Mouse (Mus musculus): ENCODE measurements around the gene Cdc42ep2. TPM values are rescaled to one million over a fixed set of nuclear protein-coding genes. Genes with fewer than 3 reads are reported as not detected.

Gene Cdc42ep2
- polyA plus RNA-seq, 1 experiment = not detected

DNA sequence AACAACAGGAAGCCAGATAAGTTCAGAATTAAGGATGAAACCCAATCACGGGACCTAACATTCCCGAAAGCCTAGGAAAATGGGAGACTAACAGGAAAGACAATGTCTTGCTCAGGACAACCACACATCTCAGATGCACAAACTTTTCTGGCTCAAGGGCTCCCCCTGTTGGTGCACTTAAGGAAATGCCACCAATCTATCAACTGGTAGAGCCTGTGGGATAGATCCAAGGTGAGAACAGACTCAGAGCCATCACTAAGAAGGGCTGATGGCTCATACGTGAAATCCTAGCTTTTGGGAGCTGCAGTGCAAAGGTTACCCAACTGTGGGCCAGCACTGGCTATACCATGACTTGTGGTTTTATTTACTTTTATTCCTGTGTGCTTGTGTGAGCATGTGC is 32.1 kb upstream of the Cdc42ep2 start:
- no peak overlapping the region for H3K27ac ChIP-seq (ENCODE audit: insufficient read depth, low read depth, low read length)
- H3K4me3 ChIP-seq (ENCODE audit: insufficient read depth, low read depth, low read length) = no peak overlapping the region
- TF ChIP-seq POLR2A (IDR thresholded peaks at IDR 0.05; ENCODE audit: insufficient read depth, low read depth, low read length) (no peak), CTCF (IDR thresholded peaks at IDR 0.05; ENCODE audit: insufficient read depth, low read depth, low read length) (no peak)
- WGBS = 6% methylated on average over 3 of the region's 3 CpGs
- no peaks in the 10 kb centered on the region for H3K4me1 ChIP-seq (ENCODE audit: control insufficient read depth, insufficient read depth, low read length)

DNA sequence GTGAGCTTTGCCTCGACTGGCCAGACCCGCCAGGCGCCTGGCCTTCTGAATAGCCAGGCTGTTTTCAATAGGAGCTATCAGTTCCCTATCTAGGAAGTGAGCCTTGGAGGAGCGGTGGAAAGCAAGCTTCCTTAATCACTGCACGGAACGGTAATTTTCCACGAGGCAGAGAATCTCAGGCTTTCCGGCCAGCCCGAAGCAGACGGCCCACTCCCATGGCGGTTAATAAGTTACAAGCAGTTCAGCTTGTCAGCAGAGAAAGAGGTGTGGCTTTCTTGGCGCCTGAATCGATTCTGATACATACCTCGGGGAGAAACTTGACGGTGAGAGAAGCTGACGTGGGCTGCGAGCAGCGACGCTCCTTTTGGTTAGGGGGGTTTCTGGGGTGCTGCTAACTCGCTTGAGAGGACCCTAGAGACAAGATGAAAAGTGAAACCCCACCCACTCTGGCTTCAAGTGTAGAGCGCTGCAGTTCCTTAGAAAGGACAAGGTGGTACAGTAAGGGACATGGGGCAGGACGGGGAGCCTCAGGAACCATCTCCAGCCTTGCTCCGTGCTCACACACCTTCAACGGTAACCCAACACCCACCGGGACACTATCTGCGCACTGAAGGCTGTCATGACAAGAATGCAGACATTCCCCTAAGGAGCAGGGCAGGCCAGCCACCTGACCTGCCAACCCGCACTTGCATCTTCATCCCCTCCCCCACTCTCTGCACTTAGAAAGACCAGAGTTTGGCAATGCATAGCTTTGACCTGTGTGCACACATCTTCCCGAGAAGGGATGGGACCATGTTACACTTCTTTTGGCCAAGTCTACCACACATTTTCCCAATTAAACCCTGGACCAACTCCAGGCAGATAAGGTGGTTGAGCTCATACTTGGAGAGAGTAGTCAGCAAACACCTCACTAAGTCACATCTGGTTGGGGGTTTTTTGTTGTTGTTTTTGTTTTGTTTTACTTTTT is 31.4 kb upstream of the Cdc42ep2 start:
- H3K27ac ChIP-seq (ENCODE audit: insufficient read depth, low read depth, low read length) = no peak overlapping the region
- no peak for TF ChIP-seq CTCF (IDR thresholded peaks at IDR 0.05; ENCODE audit: insufficient read depth, low read depth, low read length)
- no peak for TF ChIP-seq POLR2A (IDR thresholded peaks at IDR 0.05; ENCODE audit: insufficient read depth, low read depth, low read length)
- 87% methylated on average over 28 of the region's 28 CpGs for WGBS
- H3K4me1 ChIP-seq (ENCODE audit: control insufficient read depth, insufficient read depth, low read length) = no peaks in the 10 kb centered on the region
- no peak overlapping the region for H3K4me3 ChIP-seq (ENCODE audit: insufficient read depth, low read depth, low read length)

DNA sequence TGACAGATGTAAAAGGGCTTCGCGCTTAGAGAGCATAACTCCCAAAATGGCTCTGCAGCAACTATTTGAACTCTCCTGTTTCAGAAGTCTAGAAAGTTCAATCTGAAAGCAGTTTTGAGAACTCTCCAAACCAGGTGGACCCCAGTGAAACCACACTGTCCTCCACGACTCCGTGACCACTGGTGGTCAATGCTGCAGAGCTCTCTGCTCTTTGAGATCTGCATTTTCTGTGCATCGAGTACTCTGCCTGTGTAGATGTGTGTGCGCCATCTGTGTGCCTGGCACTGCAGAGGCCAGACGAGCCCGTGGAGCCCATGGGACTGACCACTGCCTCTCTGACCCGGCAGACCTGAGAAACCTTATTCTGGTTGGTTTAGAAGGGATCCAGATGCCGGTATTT is 30.3 kb upstream of the Cdc42ep2 start:
- WGBS = 95% methylated on average over 10 of the region's 10 CpGs
- H3K4me1 ChIP-seq (ENCODE audit: control insufficient read depth, insufficient read depth, low read length) = no peaks in the 10 kb centered on the region
- no peak for TF ChIP-seq POLR2A (IDR thresholded peaks at IDR 0.05; ENCODE audit: insufficient read depth, low read depth, low read length)
- no peak for TF ChIP-seq CTCF (IDR thresholded peaks at IDR 0.05; ENCODE audit: insufficient read depth, low read depth, low read length)
- H3K27ac ChIP-seq (ENCODE audit: insufficient read depth, low read depth, low read length) = no peak overlapping the region
- H3K4me3 ChIP-seq (ENCODE audit: insufficient read depth, low read depth, low read length) = no peak overlapping the region

DNA sequence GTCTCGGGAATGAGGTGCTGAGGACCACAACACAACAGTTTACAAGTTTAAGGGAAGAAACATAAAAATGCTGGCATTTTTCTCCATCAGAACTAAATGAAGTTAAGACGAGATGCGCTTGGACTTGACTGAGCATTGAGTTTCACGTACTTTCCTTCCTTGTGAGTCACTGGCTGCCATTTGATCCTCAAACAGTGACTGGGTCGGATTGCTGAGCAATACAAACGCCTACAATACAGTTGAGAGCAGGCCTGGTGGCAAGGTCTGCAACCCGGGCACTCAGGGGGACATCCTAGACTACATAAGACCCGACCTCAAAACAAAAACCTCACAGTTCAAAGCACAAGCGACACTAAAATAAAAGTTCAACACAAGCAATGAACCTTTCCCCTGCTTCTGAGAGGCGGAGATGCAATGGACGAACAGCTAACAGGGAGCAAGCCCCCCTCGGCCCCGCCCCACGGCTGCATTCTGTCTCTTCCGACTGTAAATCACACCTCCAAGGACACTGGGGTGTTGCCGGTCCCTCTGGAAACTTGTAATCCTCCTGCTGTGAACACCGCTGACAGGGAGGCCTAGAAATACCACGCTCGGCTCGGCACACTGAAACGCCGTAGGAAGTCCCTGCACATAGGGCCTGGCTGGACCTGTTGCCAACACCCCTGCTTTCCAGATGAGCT is 29.6 kb upstream of the Cdc42ep2 start:
- TF ChIP-seq CTCF (IDR thresholded peaks at IDR 0.05; ENCODE audit: insufficient read depth, low read depth, low read length) = no peak
- no peak for TF ChIP-seq POLR2A (IDR thresholded peaks at IDR 0.05; ENCODE audit: insufficient read depth, low read depth, low read length)
- Histone ChIP-seq H3K4me1 (ENCODE audit: control insufficient read depth, insufficient read depth, low read length) (no peaks in the 10 kb centered on the region), H3K4me3 (ENCODE audit: insufficient read depth, low read depth, low read length) (no peak overlapping the region), H3K27ac (ENCODE audit: insufficient read depth, low read depth, low read length) (no peak overlapping the region)
- 88% methylated on average over 22 of the region's 22 CpGs for WGBS

DNA sequence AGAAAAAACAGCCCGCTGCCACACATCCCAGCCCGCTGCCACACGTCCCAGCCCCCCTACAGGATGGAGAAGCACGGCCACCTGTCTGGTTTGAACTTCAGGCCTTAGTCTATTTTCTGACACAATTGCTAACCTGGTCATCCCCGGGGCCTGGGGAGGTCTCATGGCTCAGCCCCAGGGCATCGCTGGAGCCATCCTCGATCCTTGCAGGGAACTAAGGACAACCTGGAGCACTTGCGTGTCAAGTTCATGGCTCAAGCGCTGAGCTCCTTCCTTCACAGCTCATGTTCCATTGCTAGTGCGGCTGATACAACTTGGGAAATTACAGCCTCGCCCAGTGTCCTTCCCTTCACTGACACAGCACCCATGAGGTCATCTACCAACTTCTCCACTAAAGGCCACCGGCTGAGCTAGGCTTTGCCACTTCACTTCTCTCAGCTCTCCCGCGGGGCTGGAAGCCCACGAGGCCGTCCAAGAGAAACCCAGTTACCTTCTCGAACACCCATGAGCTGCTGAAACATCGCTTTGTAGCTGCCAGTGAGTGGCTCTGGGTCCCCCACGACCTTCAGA is 28.7 kb upstream of the Cdc42ep2 start:
- no peak overlapping the region for H3K4me3 ChIP-seq (ENCODE audit: insufficient read depth, low read depth, low read length)
- no peak overlapping the region for H3K27ac ChIP-seq (ENCODE audit: insufficient read depth, low read depth, low read length)
- 94% methylated on average over 19 of the region's 19 CpGs for WGBS
- TF ChIP-seq POLR2A (IDR thresholded peaks at IDR 0.05; ENCODE audit: insufficient read depth, low read depth, low read length) (no peak), CTCF (IDR thresholded peaks at IDR 0.05; ENCODE audit: insufficient read depth, low read depth, low read length) (no peak)
- no peaks in the 10 kb centered on the region for H3K4me1 ChIP-seq (ENCODE audit: control insufficient read depth, insufficient read depth, low read length)

DNA sequence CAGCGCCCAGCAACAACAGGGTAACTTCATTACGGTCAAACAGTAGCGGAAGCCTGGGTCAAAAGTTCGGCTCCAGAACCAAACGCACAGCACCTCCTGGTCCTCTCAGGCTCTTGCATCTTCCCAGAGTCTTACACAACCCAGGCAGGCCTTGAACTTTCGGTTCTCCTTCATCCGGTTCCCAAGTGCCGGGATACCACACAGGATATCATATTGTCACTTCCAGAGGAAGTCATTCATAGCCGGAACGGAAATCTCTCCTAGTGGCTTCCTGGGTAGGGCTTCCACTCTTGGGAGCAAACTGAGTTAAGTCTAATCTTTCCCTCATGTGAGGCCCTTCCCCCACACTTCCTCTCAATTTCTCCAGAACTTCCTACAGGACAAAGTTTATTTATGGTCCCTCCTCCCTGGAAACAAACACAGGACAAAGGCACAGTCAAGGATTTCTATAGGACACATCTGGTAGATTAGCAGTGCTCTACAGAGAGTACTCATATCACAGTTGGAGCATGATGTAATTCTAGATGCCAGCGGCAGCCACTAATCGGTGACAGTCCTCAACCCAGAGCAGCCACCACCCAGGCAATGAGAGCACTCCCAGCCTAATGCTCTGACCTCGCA is 27.6 kb upstream of the Cdc42ep2 start:
- Histone ChIP-seq H3K27ac (ENCODE audit: insufficient read depth, low read depth, low read length) (no peak overlapping the region), H3K4me3 (ENCODE audit: insufficient read depth, low read depth, low read length) (no peak overlapping the region), H3K4me1 (ENCODE audit: control insufficient read depth, insufficient read depth, low read length) (no peaks in the 10 kb centered on the region)
- no peak for TF ChIP-seq CTCF (IDR thresholded peaks at IDR 0.05; ENCODE audit: insufficient read depth, low read depth, low read length)
- TF ChIP-seq POLR2A (IDR thresholded peaks at IDR 0.05; ENCODE audit: insufficient read depth, low read depth, low read length) = no peak
- 86% methylated on average over 13 of the region's 13 CpGs for WGBS

DNA sequence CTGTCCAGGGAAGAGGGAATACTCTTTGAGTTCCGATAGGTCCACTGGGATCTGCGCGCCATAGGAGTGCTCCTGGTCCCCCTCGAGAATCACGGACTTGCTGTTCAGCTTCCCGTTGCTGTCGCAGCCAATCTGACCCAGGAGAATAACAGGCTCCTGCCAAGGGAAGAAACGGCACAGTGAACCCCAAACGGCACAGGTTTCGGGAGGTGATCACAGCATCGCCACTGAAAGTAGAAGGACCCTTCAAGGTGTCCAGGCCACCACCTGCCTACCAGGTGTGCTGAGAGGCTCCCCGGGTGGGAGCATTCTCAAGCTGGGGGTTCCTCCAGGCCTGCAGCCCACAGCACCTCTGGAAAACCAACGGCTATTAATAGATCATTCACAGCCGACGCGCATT is 27.0 kb upstream of the Cdc42ep2 start:
- TF ChIP-seq POLR2A (IDR thresholded peaks at IDR 0.05; ENCODE audit: insufficient read depth, low read depth, low read length) (no peak), CTCF (IDR thresholded peaks at IDR 0.05; ENCODE audit: insufficient read depth, low read depth, low read length) (no peak)
- 90% methylated on average over 16 of the region's 16 CpGs for WGBS
- Histone ChIP-seq H3K27ac (ENCODE audit: insufficient read depth, low read depth, low read length) (no peak overlapping the region), H3K4me1 (ENCODE audit: control insufficient read depth, insufficient read depth, low read length) (no peaks in the 10 kb centered on the region), H3K4me3 (ENCODE audit: insufficient read depth, low read depth, low read length) (no peak overlapping the region)

DNA sequence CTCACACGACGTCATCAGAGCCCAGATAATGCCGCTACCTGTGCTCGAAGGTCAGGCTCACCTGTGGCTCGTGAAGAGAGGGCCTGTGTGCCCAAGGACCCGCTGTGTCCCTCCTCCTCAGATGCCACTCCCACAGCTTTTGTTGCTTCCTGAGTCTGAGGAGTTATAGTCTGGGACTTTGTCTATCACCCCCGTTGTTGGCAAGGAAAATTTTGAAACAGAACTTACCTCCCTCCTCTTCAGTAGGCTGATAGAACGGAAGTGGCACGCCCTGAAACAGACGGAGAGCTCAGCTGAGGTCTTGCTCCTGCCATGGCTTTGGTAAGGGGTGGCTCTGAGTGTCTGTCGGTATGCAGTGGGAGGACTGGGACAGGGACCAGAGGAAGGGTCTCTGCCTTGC is 25.6 kb upstream of the Cdc42ep2 start:
- H3K4me1 ChIP-seq (ENCODE audit: control insufficient read depth, insufficient read depth, low read length) = peaks cover 7% of the 10 kb centered on the region
- no peak overlapping the region for H3K27ac ChIP-seq (ENCODE audit: insufficient read depth, low read depth, low read length)
- no peak overlapping the region for H3K4me3 ChIP-seq (ENCODE audit: insufficient read depth, low read depth, low read length)
- TF ChIP-seq CTCF (IDR thresholded peaks at IDR 0.05; ENCODE audit: insufficient read depth, low read depth, low read length) (no peak), POLR2A (IDR thresholded peaks at IDR 0.05; ENCODE audit: insufficient read depth, low read depth, low read length) (no peak)
- WGBS = 95% methylated on average over 11 of the region's 11 CpGs
